8 mouse cellular contexts compared by ENCODE assay signal in genomic region chr7:62348804-62349190, GRCm38 (mm10). TPM values are rescaled to one million over a fixed set of nuclear protein-coding genes. Genes with fewer than 3 reads are reported as not detected.
DNase-seq lines count a peak whose midpoint lies in the region; ATAC-seq and TF ChIP-seq lines count a peak whose summit lies in the region.

No protein-coding gene starts in this region.

- H3K27me3 ChIP-seq in testis, adult 2 months (ENCODE audit: control insufficient read depth, insufficient read depth, low read length), result no peaks in the 10 kb centered on the region
- no peaks in the 10 kb centered on the region for H3K27me3 ChIP-seq in hindbrain, postnatal 0 days (ENCODE audit: insufficient read depth, low read length)
- H3K27me3 ChIP-seq in midbrain, embryonic 11.5 days (ENCODE audit: control insufficient read depth, insufficient read depth, low read length), result no peaks in the 10 kb centered on the region

- peak overlapping the region; percentile 63 for H3K9ac ChIP-seq in hindbrain, postnatal 0 days (replicated peaks; ENCODE audit: low read length)
- H3K9ac ChIP-seq in midbrain, embryonic 11.5 days (ENCODE audit: low read length), result peak overlapping the region; percentile 68

- TF ChIP-seq POLR2A in testis, adult 2 months (IDR thresholded peaks at IDR 0.05; ENCODE audit: control insufficient read depth, low read depth, low read length), result no peak

- H3K4me1 ChIP-seq in testis, adult 2 months (ENCODE audit: control insufficient read depth, insufficient read depth, low read length), result no peaks in the 10 kb centered on the region; the same call in 1 of the 2 replicates
- no peaks in the 10 kb centered on the region for H3K4me1 ChIP-seq in hindbrain, postnatal 0 days (ENCODE audit: insufficient read depth, low read length)
- peaks cover 4% of the 10 kb centered on the region; the same call in 1 of the 2 replicates for H3K4me1 ChIP-seq in midbrain, embryonic 11.5 days (ENCODE audit: control insufficient read depth, insufficient read depth, low read length)

- no peak for ATAC-seq in frontal cortex, adult (ENCODE audit: low TSS enrichment)
- peak; percentile 52 for ATAC-seq in hindbrain, postnatal 0 days
- peak; percentile 40; the same call in 1 of the 2 replicates for ATAC-seq in midbrain, embryonic 11.5 days (ENCODE audit: low FRiP score)
- ATAC-seq in CD4-positive, CD25-positive, alpha-beta regulatory T cell, adult 4 months, result no peak

- peak overlapping the region; percentile 66 for H3K4me2 ChIP-seq in hindbrain, postnatal 0 days (ENCODE audit: low read depth, low read length)
- peak overlapping the region; percentile 54 for H3K4me2 ChIP-seq in midbrain, embryonic 11.5 days

- no peaks in the 10 kb centered on the region for H3K36me3 ChIP-seq in testis, adult 2 months (ENCODE audit: control insufficient read depth, insufficient read depth, low read length)
- H3K36me3 ChIP-seq in hindbrain, postnatal 0 days (ENCODE audit: insufficient read depth, low read length), result no peaks in the 10 kb centered on the region
- no peaks in the 10 kb centered on the region for H3K36me3 ChIP-seq in midbrain, embryonic 11.5 days (ENCODE audit: control insufficient read depth, insufficient read depth, low read length)

- H3K9me3 ChIP-seq in hindbrain, postnatal 0 days (ENCODE audit: low read length), result no peaks in the 10 kb centered on the region
- 0 out of 2 replicates have a peak, but pooled peaks cover 2% of the 10 kb centered on the region for H3K9me3 ChIP-seq in midbrain, embryonic 11.5 days (ENCODE audit: control insufficient read depth, low read length)

- 35% methylated on average over 17 of the region's 17 CpGs for WGBS in hindbrain, postnatal 0 days
- whole genome bisulfite sequencing in midbrain, embryonic 11.5 days, result 32% methylated on average over 17 of the region's 17 CpGs

- peak; percentile 5 for DNase-seq in frontal cortex, postnatal 25 days (ENCODE audit: low spot score in 2 of 2)
- DNase-seq in testis, postnatal 14 days (ENCODE audit: low spot score), result no peak
- DNase-seq in hindbrain, postnatal 0 days (ENCODE audit: low spot score), result peak; percentile 4
- peak; percentile 85 for DNase-seq in midbrain, embryonic 11.5 days (ENCODE audit: low spot score, missing footprints)
- no peak for DNase-seq in B cell, adult 2 months

- peak overlapping the region; percentile 81 for H3K4me3 ChIP-seq in testis, adult 2 months (ENCODE audit: control insufficient read depth, low read depth, low read length)
- H3K4me3 ChIP-seq in hindbrain, postnatal 0 days (ENCODE audit: low read length), result peak overlapping the region; percentile 53
- H3K4me3 ChIP-seq in midbrain, embryonic 11.5 days (ENCODE audit: low read depth, low read length), result peak overlapping the region; percentile 45

- TF ChIP-seq CTCF in testis, adult 2 months (IDR thresholded peaks at IDR 0.05; ENCODE audit: control insufficient read depth, insufficient read depth, insufficient replicate concordance, low read depth, low read length), result no peak
- TF ChIP-seq CTCF in hindbrain, postnatal 0 days (IDR thresholded peaks at IDR 0.05; ENCODE audit: low read depth), result no peak

- H3K27ac ChIP-seq in testis, adult 2 months (ENCODE audit: control insufficient read depth, insufficient read depth, low read depth, low read length), result no peak overlapping the region
- peak overlapping the region; percentile 86 for H3K27ac ChIP-seq in hindbrain, postnatal 0 days
- H3K27ac ChIP-seq in midbrain, embryonic 11.5 days (ENCODE audit: low read depth, low read length), result no peak overlapping the region

RNA-seq across cellular contexts. Expression of gene Ndn, which starts 2.4 kb away (rescaled TPM):
- polyA plus RNA-seq in testis, adult 2 months (2012; rRNA removed), result 1.0 and 1.1 TPM in 2 replicates
- 346 and 362 TPM in 2 replicates for total RNA-seq in hindbrain, postnatal 0 days (2014; rRNA removed)
- 520 and 552 TPM in 2 replicates for polyA plus RNA-seq in hindbrain, postnatal 0 days (2015; fragmentation: Nextera tagmentation; extraction: Ambion mirVana)
- 181 and 185 TPM in 2 replicates for polyA plus RNA-seq in midbrain, embryonic 11.5 days (2014; fragmentation: Nextera tagmentation; extraction: Ambion mirVana)
- not detected for polyA plus RNA-seq in CD4-positive, CD25-positive, alpha-beta regulatory T cell, adult 4 months (2017; shearing (Covaris generic))

RNA-seq across cellular contexts. Expression of gene Magel2, which starts 28.0 kb away (rescaled TPM):
- polyA plus RNA-seq in testis, adult 2 months (2012; rRNA removed), result 0.02 TPM in 1 of 2 replicates, not detected in the other
- total RNA-seq in hindbrain, postnatal 0 days (2014; rRNA removed), result 17.4 and 18.1 TPM in 2 replicates
- polyA plus RNA-seq in hindbrain, postnatal 0 days (2015; fragmentation: Nextera tagmentation; extraction: Ambion mirVana), result 10.5 and 10.6 TPM in 2 replicates
- polyA plus RNA-seq in midbrain, embryonic 11.5 days (2014; fragmentation: Nextera tagmentation; extraction: Ambion mirVana), result 8.6 and 9.6 TPM in 2 replicates
- not detected for polyA plus RNA-seq in CD4-positive, CD25-positive, alpha-beta regulatory T cell, adult 4 months (2017; shearing (Covaris generic))

Comparison
In these comparisons a context has a peak if more than half of its experiments do, and no peak if none do; other contexts are left out.
1. DNase-seq: peak in frontal cortex, postnatal 25 days (2 of 2), hindbrain, postnatal 0 days (single experiment) and midbrain, embryonic 11.5 days (single experiment); none in testis, postnatal 14 days (single experiment) and B cell, adult 2 months (0 of 2).
2. ATAC-seq: peak in hindbrain, postnatal 0 days (single experiment) and midbrain, embryonic 11.5 days (single experiment); none in frontal cortex, adult (single experiment) and CD4-positive, CD25-positive, alpha-beta regulatory T cell, adult 4 months (single experiment).
3. RNA of gene Ndn, which starts 2.4 kb away (polyA plus RNA-seq): 520 to 552 TPM in hindbrain, postnatal 0 days and 181 to 185 TPM in midbrain, embryonic 11.5 days; 1.0 to 1.1 TPM in testis, adult 2 months and not detected in CD4-positive, CD25-positive, alpha-beta regulatory T cell, adult 4 months; every median in the first group is over 10 times any median in the second.
4. Peak in every context shown above with its lines, with median percentiles within 50 percentile points of each other: H3K4me3 ChIP-seq.